Mouse (Mus musculus): ENCODE measurements around the gene Shroom3.

DNA sequence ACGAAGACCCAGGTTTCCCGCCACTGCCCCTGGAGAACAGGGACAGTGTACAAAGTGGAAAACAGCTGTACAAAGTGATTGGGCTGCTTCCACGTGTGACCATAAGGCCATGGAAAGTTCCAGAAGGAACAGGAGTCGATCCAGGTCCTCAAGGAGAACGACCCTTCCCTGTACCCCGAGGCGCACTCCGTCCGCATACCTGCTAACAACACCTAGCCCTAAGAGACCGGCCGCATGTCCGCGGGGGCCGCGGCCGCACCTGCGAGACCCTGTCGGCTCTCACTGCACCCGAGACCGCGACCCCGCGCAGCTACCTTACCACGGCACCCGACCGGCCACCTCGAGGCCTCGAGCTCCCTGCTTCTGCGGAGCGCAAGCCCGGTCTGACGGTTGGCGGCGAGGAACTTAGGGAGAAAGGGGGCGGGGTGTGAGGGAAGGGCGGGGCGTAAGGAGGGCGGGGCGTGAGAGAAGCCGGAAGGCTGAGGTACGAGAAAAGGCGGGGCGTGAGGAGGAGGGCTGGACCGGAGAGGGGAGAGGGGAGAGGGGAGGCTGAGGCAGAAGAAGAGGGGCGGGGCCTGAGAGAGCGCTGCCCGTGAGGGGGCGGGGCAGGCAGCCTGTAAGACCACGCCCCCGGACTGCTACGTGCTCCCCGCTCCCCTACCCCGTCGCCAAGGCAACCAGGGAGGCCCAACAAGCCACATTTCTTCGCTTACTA, 8.2 kb upstream of the Shroom3 start, which contains the start of gene Ccdc158:
- TF ChIP-seq CTCF (IDR thresholded peaks at IDR 0.05 in 2 of 3, conservative IDR thresholded peaks at IDR 0.05 in 1 of 3; ENCODE audit: control insufficient read depth in 1 of 3, insufficient read depth in 1 of 3, low read depth in 2 of 3, low read length in 3 of 3, poor library complexity in 1 of 3, severe bottlenecking in 1 of 3): no peak
- no peak for TF ChIP-seq CHD2 (IDR thresholded peaks at IDR 0.05; ENCODE audit: low read length)
- TF ChIP-seq USF1 (IDR thresholded peaks at IDR 0.05; ENCODE audit: low read depth, low read length): no peak
- no peak for TF ChIP-seq POLR2A (IDR thresholded peaks at IDR 0.05; ENCODE audit: control insufficient read depth in 1 of 2, insufficient read depth in 1 of 2, low read depth in 1 of 2, low read length in 2 of 2, poor library complexity in 1 of 2)
- TF ChIP-seq KAT2A (conservative IDR thresholded peaks at IDR 0.05; ENCODE audit: low read depth, low read length): no peak
- TF ChIP-seq UBTF (IDR thresholded peaks at IDR 0.05; ENCODE audit: borderline replicate concordance, insufficient read depth, low read depth, low read length): no peak
- TF ChIP-seq HCFC1 (IDR thresholded peaks at IDR 0.05; ENCODE audit: low read depth, low read length): no peak
- no peak for TF ChIP-seq TCF12 (IDR thresholded peaks at IDR 0.05; ENCODE audit: low read depth, low read length)
- no peak for TF ChIP-seq BHLHE40 (IDR thresholded peaks at IDR 0.05; ENCODE audit: borderline replicate concordance, low read depth, low read length)
